Mouse (Mus musculus): ENCODE data around the gene Gm49369. TPM values are rescaled to one million over a fixed set of nuclear protein-coding genes. Genes with fewer than 3 reads are reported as not detected.

Gene Gm49369
- polyA plus RNA-seq (2015; fragmentation: Illumina TruSeq; extraction: RNeasy Lipid Tissue Mini Kit (QIAGEN cat#74804); ENCODE audit: low read depth, low replicate concordance): not detected

GRCm38 (mm10) chr7:142382567-142382966 is at the start of gene Gm49369:
Gene Gm49369 (minus strand): TSS chr7:142382667.

GRCm38 (mm10) chr7:142387419-142388148 is 5.1 kb upstream of the Gm49369 start, which contains the start of gene Ctsd:
Gene Ctsd (minus strand): TSS chr7:142388038.

GRCm38 (mm10) chr7:142373641-142374412 is 8.6 kb downstream of the Gm49369 start, which contains the start of gene Ifitm10:
Gene Ifitm10 (minus strand): TSS chr7:142373753.

Other genes with a start within 250 kb of the Gm49369 start
- not detected for gene Gm39115, start 246.6 kb downstream of the Gm49369 start, polyA plus RNA-seq (2015; fragmentation: Illumina TruSeq; extraction: RNeasy Lipid Tissue Mini Kit (QIAGEN cat#74804); ENCODE audit: low read depth, low replicate concordance)
- not detected for gene Gm45337, start 238.1 kb downstream of the Gm49369 start, polyA plus RNA-seq (2015; fragmentation: Illumina TruSeq; extraction: RNeasy Lipid Tissue Mini Kit (QIAGEN cat#74804); ENCODE audit: low read depth, low replicate concordance)
- not detected for gene Gm29735, start 225.6 kb downstream of the Gm49369 start, polyA plus RNA-seq (2015; fragmentation: Illumina TruSeq; extraction: RNeasy Lipid Tissue Mini Kit (QIAGEN cat#74804); ENCODE audit: low read depth, low replicate concordance)
- gene Gm4553, start 216.9 kb downstream of the Gm49369 start, polyA plus RNA-seq (2015; fragmentation: Illumina TruSeq; extraction: RNeasy Lipid Tissue Mini Kit (QIAGEN cat#74804); ENCODE audit: low read depth, low replicate concordance): not detected
- gene Krtap5-2, start 206.7 kb downstream of the Gm49369 start, polyA plus RNA-seq (2015; fragmentation: Illumina TruSeq; extraction: RNeasy Lipid Tissue Mini Kit (QIAGEN cat#74804); ENCODE audit: low read depth, low replicate concordance): not detected
- not detected for gene Gm10153, start 192.3 kb downstream of the Gm49369 start, polyA plus RNA-seq (2015; fragmentation: Illumina TruSeq; extraction: RNeasy Lipid Tissue Mini Kit (QIAGEN cat#74804); ENCODE audit: low read depth, low replicate concordance)
- gene Krtap5-3, start 181.3 kb downstream of the Gm49369 start, polyA plus RNA-seq (2015; fragmentation: Illumina TruSeq; extraction: RNeasy Lipid Tissue Mini Kit (QIAGEN cat#74804); ENCODE audit: low read depth, low replicate concordance): not detected
- gene Gm7579, start 170.8 kb downstream of the Gm49369 start, polyA plus RNA-seq (2015; fragmentation: Illumina TruSeq; extraction: RNeasy Lipid Tissue Mini Kit (QIAGEN cat#74804); ENCODE audit: low read depth, low replicate concordance): not detected
- not detected for gene Krtap5-5, start 152.7 kb downstream of the Gm49369 start, polyA plus RNA-seq (2015; fragmentation: Illumina TruSeq; extraction: RNeasy Lipid Tissue Mini Kit (QIAGEN cat#74804); ENCODE audit: low read depth, low replicate concordance)
- not detected for gene Gm40460, start 141.6 kb downstream of the Gm49369 start, polyA plus RNA-seq (2015; fragmentation: Illumina TruSeq; extraction: RNeasy Lipid Tissue Mini Kit (QIAGEN cat#74804); ENCODE audit: low read depth, low replicate concordance)
- not detected for gene Gm2431, start 124.3 kb downstream of the Gm49369 start, polyA plus RNA-seq (2015; fragmentation: Illumina TruSeq; extraction: RNeasy Lipid Tissue Mini Kit (QIAGEN cat#74804); ENCODE audit: low read depth, low replicate concordance)
- not detected for gene Gm4559, start 108.3 kb downstream of the Gm49369 start, polyA plus RNA-seq (2015; fragmentation: Illumina TruSeq; extraction: RNeasy Lipid Tissue Mini Kit (QIAGEN cat#74804); ENCODE audit: low read depth, low replicate concordance)
- not detected for gene Krtap5-1, start 85.5 kb downstream of the Gm49369 start, polyA plus RNA-seq (2015; fragmentation: Illumina TruSeq; extraction: RNeasy Lipid Tissue Mini Kit (QIAGEN cat#74804); ENCODE audit: low read depth, low replicate concordance)
- gene Krtap5-4, start 79.1 kb downstream of the Gm49369 start, polyA plus RNA-seq (2015; fragmentation: Illumina TruSeq; extraction: RNeasy Lipid Tissue Mini Kit (QIAGEN cat#74804); ENCODE audit: low read depth, low replicate concordance): not detected
- 36.7 TPM for gene Ifitm10, start 8.9 kb downstream of the Gm49369 start, polyA plus RNA-seq (2015; fragmentation: Illumina TruSeq; extraction: RNeasy Lipid Tissue Mini Kit (QIAGEN cat#74804); ENCODE audit: low read depth, low replicate concordance)
- 492 TPM for gene Ctsd, start 5.4 kb upstream of the Gm49369 start, polyA plus RNA-seq (2015; fragmentation: Illumina TruSeq; extraction: RNeasy Lipid Tissue Mini Kit (QIAGEN cat#74804); ENCODE audit: low read depth, low replicate concordance)
- not detected for gene Syt8, start 52.2 kb upstream of the Gm49369 start, polyA plus RNA-seq (2015; fragmentation: Illumina TruSeq; extraction: RNeasy Lipid Tissue Mini Kit (QIAGEN cat#74804); ENCODE audit: low read depth, low replicate concordance)
- gene Tnni2, start 59.1 kb upstream of the Gm49369 start, polyA plus RNA-seq (2015; fragmentation: Illumina TruSeq; extraction: RNeasy Lipid Tissue Mini Kit (QIAGEN cat#74804); ENCODE audit: low read depth, low replicate concordance): 1.9 TPM
- 6.2 TPM for gene Lsp1, start 78.1 kb upstream of the Gm49369 start, polyA plus RNA-seq (2015; fragmentation: Illumina TruSeq; extraction: RNeasy Lipid Tissue Mini Kit (QIAGEN cat#74804); ENCODE audit: low read depth, low replicate concordance)
- 2.0 TPM for gene Tnnt3, start 116.2 kb upstream of the Gm49369 start, polyA plus RNA-seq (2015; fragmentation: Illumina TruSeq; extraction: RNeasy Lipid Tissue Mini Kit (QIAGEN cat#74804); ENCODE audit: low read depth, low replicate concordance)
- gene Mrpl23, start 150.0 kb upstream of the Gm49369 start, polyA plus RNA-seq (2015; fragmentation: Illumina TruSeq; extraction: RNeasy Lipid Tissue Mini Kit (QIAGEN cat#74804); ENCODE audit: low read depth, low replicate concordance): 78.7 TPM

Data from brain, adult 10 weeks (tissue).